Mouse (Mus musculus) urinary bladder, adult 18-20 months (tissue): Measurements from ENCODE around the gene Rph3a.
"Not testable (repeated sequence)": the region's sequence is repeated elsewhere in the genome, so short reads cannot be mapped to it uniquely, and the experiment has no call there.

Source experiments
- DNase-seq, 2 experiments: peaks; one replicate each; pipeline ENCODE4 v3.0.0; 2022; ENCODE audit warnings: low spot score in 2 of 2, mixed read lengths in 2 of 2

Gene Rph3a

GRCm38 (mm10) chr5:120908196-120908920 lies 101.5 kb downstream of the Rph3a start:
- DNase-seq: no peak

GRCm38 (mm10) chr5:120906791-120907733 lies 102.8 kb downstream of the Rph3a start, which contains the start of gene Oas1a:
Gene Oas1a, minus strand, starts transcription at chr5:120907521.
- DNase-seq: not testable (repeated sequence)

GRCm38 (mm10) chr5:120902056-120902455 lies 107.8 kb downstream of the Rph3a start:
- DNase-seq: no peak

- DNase-seq: no peak
These were observed 109.2 kb downstream of the Rph3a start for GRCm38 (mm10) chr5:120900666-120901065.

- DNase-seq: no peak
These were observed 111.2 kb downstream of the Rph3a start for GRCm38 (mm10) chr5:120898726-120899125.

- DNase-seq: no peak
These were observed 111.6 kb downstream of the Rph3a start for GRCm38 (mm10) chr5:120898307-120898706.

- no peak for DNase-seq
These were observed 114.5 kb downstream of the Rph3a start for GRCm38 (mm10) chr5:120895231-120895900.

GRCm38 (mm10) chr5:120894692-120895091 lies 115.2 kb downstream of the Rph3a start:
- not testable (repeated sequence) for DNase-seq

- not testable (repeated sequence) for DNase-seq
These were observed 116.0 kb downstream of the Rph3a start for GRCm38 (mm10) chr5:120893866-120894265.

- DNase-seq: no peak
These were observed 117.6 kb downstream of the Rph3a start for GRCm38 (mm10) chr5:120892243-120892660.

- DNase-seq: not testable (repeated sequence)
These were observed 118.2 kb downstream of the Rph3a start for GRCm38 (mm10) chr5:120891566-120892242.

- no peak for DNase-seq
These were observed 118.9 kb downstream of the Rph3a start for GRCm38 (mm10) chr5:120890991-120891390.
